Mouse (Mus musculus): ENCODE results near the gene Rufy4.

- TF ChIP-seq GATA1 (IDR thresholded peaks at IDR 0.05; ENCODE audit: low read length) (no peak), TAL1 (IDR thresholded peaks at IDR 0.05; ENCODE audit: low read length) (no peak)
Observed at GRCm38 (mm10) chr1:74091611-74092224, 33.6 kb upstream of the Rufy4 start.

Data from erythroblast, embryonic 14.5 days (primary cell).